Mouse (Mus musculus) MEL (cell line): ENCODE results near the gene Ccdc91.

Experiments used
- BHLHE40 ChIP-seq: IDR thresholded peaks from 2 replicates; pipeline ENCODE4 v1.6.1; 2012; ENCODE audit warnings: low read depth, mild to moderate bottlenecking, inconsistent platforms, low read length, improper control_type of control experiment, borderline replicate concordance
- CTCF ChIP-seq, 3 experiments: IDR thresholded peaks in 2 of 3; conservative IDR thresholded peaks in 1 of 3; 2 replicates each; pipeline ENCODE4 v1.5.1; 2011 to 2012; ENCODE audit warnings: low read length in 3 of 3, low read depth in 2 of 3, mild to moderate bottlenecking in 2 of 3, improper control_type of control experiment in 1 of 3, inconsistent platforms in 1 of 3, mixed read lengths in 1 of 3, moderate library complexity in 1 of 3; ENCODE audit not compliant: control insufficient read depth in 1 of 3, insufficient read depth in 1 of 3, poor library complexity in 1 of 3, severe bottlenecking in 1 of 3
- E2F4 ChIP-seq: IDR thresholded peaks from 2 replicates; pipeline ENCODE4 v1.6.1; 2011; ENCODE audit warnings: low read depth, low read length, improper control_type of control experiment, borderline replicate concordance
- GATA1 ChIP-seq: IDR thresholded peaks from 2 replicates; pipeline ENCODE4 v1.6.1; 2011; ENCODE audit warnings: low read depth, low read length, improper control_type of control experiment
- NELFE ChIP-seq: IDR thresholded peaks from 2 replicates; pipeline ENCODE4 v1.6.1; 2011; ENCODE audit warnings: low read depth, low read length, improper control_type of control experiment
- POLR2A ChIP-seq, 2 experiments: IDR thresholded peaks; 2 replicates each; pipeline ENCODE4 v1.6.1; 2011 to 2012; ENCODE audit warnings: low read length in 2 of 2, mild to moderate bottlenecking in 2 of 2, control low read depth in 1 of 2, improper control_type of control experiment in 1 of 2, low read depth in 1 of 2, moderate library complexity in 1 of 2; ENCODE audit not compliant: control insufficient read depth in 1 of 2, insufficient read depth in 1 of 2, poor library complexity in 1 of 2
- RAD21 ChIP-seq: IDR thresholded peaks from 2 replicates; pipeline ENCODE4 v1.6.1; 2011; ENCODE audit warnings: mild to moderate bottlenecking, low read depth, low read length, improper control_type of control experiment
- TBP ChIP-seq: IDR thresholded peaks from 2 replicates; pipeline ENCODE4 v1.8.0; 2011; ENCODE audit warnings: low read depth, low read length, improper control_type of control experiment
- ZC3H11A ChIP-seq: IDR thresholded peaks from 2 replicates; pipeline ENCODE4 v1.6.1; 2012; ENCODE audit warnings: low read depth, mild to moderate bottlenecking, inconsistent platforms, low read length, improper control_type of control experiment
- ZKSCAN1 ChIP-seq: IDR thresholded peaks from 2 replicates; pipeline ENCODE4 v1.6.1; 2012; ENCODE audit warnings: low read depth, mild to moderate bottlenecking, inconsistent platforms, low read length, improper control_type of control experiment, moderate library complexity

DNA sequence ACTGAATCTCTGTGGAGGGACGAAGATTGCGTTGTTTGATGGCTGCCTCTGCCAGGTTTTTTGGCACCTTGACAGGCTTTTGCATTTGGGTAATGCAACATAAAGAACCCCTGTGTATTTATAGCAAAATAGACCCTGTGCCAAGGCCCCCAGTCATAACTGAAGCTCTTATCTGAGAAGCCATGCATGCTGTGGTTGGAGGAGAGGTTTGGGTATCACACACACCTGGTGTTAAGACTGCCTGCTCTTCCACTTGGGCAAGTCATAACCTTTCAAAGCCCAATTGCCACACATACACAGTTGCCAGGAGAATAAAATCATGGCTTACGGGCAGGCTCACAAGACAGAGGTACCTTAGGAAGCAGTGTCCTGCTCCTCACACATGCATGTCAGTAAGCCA lies 147.5 kb downstream of the Ccdc91 start:
- TF ChIP-seq BHLHE40 (no peak), E2F4 (no peak), CTCF (IDR thresholded peaks at IDR 0.05 in 2 of 3, conservative IDR thresholded peaks at IDR 0.05 in 1 of 3; ENCODE audit: control insufficient read depth in 1 of 3, insufficient read depth in 1 of 3, low read depth in 2 of 3, low read length in 3 of 3, poor library complexity in 1 of 3, severe bottlenecking in 1 of 3) (no peak), NELFE (no peak), RAD21 (no peak), GATA1 (no peak), ZKSCAN1 (no peak), POLR2A (IDR thresholded peaks at IDR 0.05; ENCODE audit: control insufficient read depth in 1 of 2, insufficient read depth in 1 of 2, low read depth in 1 of 2, low read length in 2 of 2, poor library complexity in 1 of 2) (no peak), ZC3H11A (no peak), TBP (no peak)
